Mouse (Mus musculus) kidney, postnatal 0 days (tissue): Measurements from ENCODE around the gene Farp2. TPM values are rescaled to one million over a fixed set of nuclear protein-coding genes. Genes with fewer than 3 reads are reported as not detected.

Source experiments
- ATAC-seq: fragments of 200-750 bp; cut with Nextera tagmentation; replicated peaks from 2 replicates; pipeline ENCODE4 v1.8.0; 2017; ENCODE audit warnings: low read depth, moderate number of reproducible peaks, moderate TSS enrichment, moderate library complexity; ENCODE audit not compliant: low FRiP score
- DNase-seq: peaks from one replicate; pipeline ENCODE4 v3.0.0-alpha.2; 2016; ENCODE audit warnings: low spot score
- H3K27ac ChIP-seq: fragments of 300-500 bp; sonication (generic); 2 replicates; pipeline ENCODE4 v1.5.1; 2014; ENCODE audit warnings: mild to moderate bottlenecking
- H3K27me3 ChIP-seq: fragments of 300-500 bp; sonication (generic); 2 replicates; pipeline ENCODE4 v1.6.1; 2014; ENCODE audit warnings: low read length, mixed read lengths; ENCODE audit not compliant: insufficient read depth
- H3K36me3 ChIP-seq: fragments of 300-500 bp; sonication (generic); 2 replicates; pipeline ENCODE4 v1.6.1; 2014; ENCODE audit warnings: low read length, mixed read lengths; ENCODE audit not compliant: insufficient read depth
- H3K4me1 ChIP-seq: fragments of 300-500 bp; sonication (generic); replicated peaks from 2 replicates; pipeline ENCODE4 v1.6.1; 2014; ENCODE audit warnings: antibody characterized with exemption, low read length, mixed read lengths; ENCODE audit not compliant: insufficient read depth
- H3K4me2 ChIP-seq: fragments of 300-500 bp; sonication (generic); 2 replicates; pipeline ENCODE4 v1.6.1; 2014; ENCODE audit warnings: mild to moderate bottlenecking, low read length, moderate library complexity, mixed read lengths
- H3K4me3 ChIP-seq: fragments of 300-500 bp; sonication (generic); replicated peaks from 2 replicates; pipeline ENCODE4 v1.5.1; 2014; ENCODE audit warnings: low read depth, low read length
- H3K9ac ChIP-seq: fragments of 300-500 bp; sonication (generic); 2 replicates; pipeline ENCODE4 v1.6.1; 2014; ENCODE audit warnings: low read depth, low read length
- H3K9me3 ChIP-seq: fragments of 300-500 bp; sonication (generic); replicated peaks from 2 replicates; pipeline ENCODE4 v1.6.1; 2016; ENCODE audit warnings: low read length, inconsistent platforms, mixed read lengths
- CTCF ChIP-seq: IDR thresholded peaks from 2 replicates; pipeline ENCODE4 v1.5.1; 2016; ENCODE audit warnings: antibody characterized with exemption, low read depth, mild to moderate bottlenecking, moderate library complexity
- WGBS: fragments of 180-500 bp; shearing (Covaris S2); extraction: QIAGEN DNeasy Blood & Tissue Kit; methylation state at CpG from one replicate; pipeline ENCODE4 v1.1.7; 2014; 5-methylcytosine and 5-hydroxymethylcytosine counted together
- polyA plus RNA-seq: library from polyadenylated mRNA; unstranded; fragments of >200 nt; fragmentation: Nextera tagmentation; extraction: Ambion mirVana; gene quantifications from 2 replicates; pipeline ENCODE4 v1.2.1, GENCODE M21; 2015

Gene Farp2
- polyA plus RNA-seq, 1 experiment from 2014 or later = 8.0 TPM

DNA sequence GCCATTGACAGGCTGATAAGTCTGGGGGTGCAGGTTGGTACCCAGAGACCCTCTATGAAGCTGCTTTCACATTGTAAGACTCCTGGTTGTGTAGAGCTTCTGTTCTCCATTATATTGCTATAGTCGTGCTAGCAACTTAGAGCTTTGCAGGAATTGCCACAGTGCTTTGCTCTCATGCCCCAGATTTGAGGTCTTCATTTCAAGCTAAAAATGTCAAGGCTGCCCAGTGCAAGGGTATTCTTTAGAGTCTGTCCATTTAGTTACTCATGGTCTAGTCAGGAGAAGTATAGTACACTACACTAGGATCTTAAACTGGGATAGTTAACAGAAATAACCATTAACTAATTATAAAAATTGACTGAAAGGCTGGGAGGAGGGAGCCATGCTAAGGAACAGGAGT is 35.4 kb downstream of the Farp2 start:
- H3K4me1 ChIP-seq = no peaks in the 10 kb centered on the region
- no peak overlapping the region for H3K4me2 ChIP-seq
- H3K27ac ChIP-seq = no peak overlapping the region
- no peaks in the 10 kb centered on the region for H3K36me3 ChIP-seq
- no peaks in the 10 kb centered on the region for H3K27me3 ChIP-seq
- no peak overlapping the region for H3K4me3 ChIP-seq
- DNase-seq = no peak
- no peak for TF ChIP-seq CTCF
- WGBS = 91% methylated on average over 1 of the region's 1 CpGs
- H3K9ac ChIP-seq = no peak overlapping the region
- H3K9me3 ChIP-seq = no peaks in the 10 kb centered on the region
- ATAC-seq = no peak

DNA sequence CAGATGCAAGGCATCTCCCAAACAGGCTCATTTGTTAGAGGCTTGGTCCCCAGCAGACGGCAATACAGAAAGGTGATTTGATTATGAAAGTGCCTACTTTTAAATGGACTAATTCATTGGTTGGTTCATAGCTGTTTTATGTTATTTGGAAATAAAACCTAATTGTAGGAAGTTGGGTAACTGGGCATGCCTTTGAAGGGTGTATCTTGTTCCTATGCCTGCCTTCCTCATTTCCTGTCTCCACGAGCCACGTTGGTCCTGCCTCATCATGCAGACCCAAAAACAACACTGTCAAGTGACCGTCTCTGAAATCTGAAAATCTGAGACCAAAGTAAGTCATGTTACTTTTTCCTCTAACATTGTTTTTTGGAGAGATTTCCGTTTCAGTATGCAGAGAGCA is 39.5 kb downstream of the Farp2 start:
- H3K27me3 ChIP-seq = no peaks in the 10 kb centered on the region
- no peak overlapping the region for H3K27ac ChIP-seq
- no peaks in the 10 kb centered on the region for H3K4me1 ChIP-seq
- H3K4me2 ChIP-seq = no peak overlapping the region
- no peak for DNase-seq
- no peaks in the 10 kb centered on the region for H3K9me3 ChIP-seq
- H3K4me3 ChIP-seq = no peak overlapping the region
- H3K9ac ChIP-seq = no peak overlapping the region
- H3K36me3 ChIP-seq = no peaks in the 10 kb centered on the region
- no peak for ATAC-seq
- no peak for TF ChIP-seq CTCF
- 57% methylated on average over 5 of the region's 5 CpGs for WGBS

DNA sequence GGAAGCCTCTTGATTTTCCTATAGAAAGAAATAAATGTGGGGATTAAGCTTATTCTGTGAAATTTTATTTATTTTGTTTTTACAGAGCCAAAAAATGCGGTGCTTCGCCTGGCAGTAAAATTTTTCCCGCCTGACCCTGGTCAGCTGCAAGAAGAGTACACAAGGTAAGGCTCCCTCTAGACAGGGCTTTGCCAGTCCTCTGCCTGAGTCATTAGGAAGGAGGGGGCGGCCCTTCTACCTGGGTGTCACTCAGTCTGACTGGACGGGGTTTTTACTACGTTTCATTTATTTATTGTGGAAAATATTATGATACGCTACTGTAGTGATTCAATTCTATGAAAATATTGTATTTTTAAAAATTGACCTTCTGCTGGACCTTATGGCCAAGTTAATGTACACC is 51.3 kb downstream of the Farp2 start:
- ATAC-seq (no peak), DNase-seq (no peak)
- no peak overlapping the region for H3K4me3 ChIP-seq
- no peak for TF ChIP-seq CTCF
- no peaks in the 10 kb centered on the region for H3K27me3 ChIP-seq
- H3K9me3 ChIP-seq = no peaks in the 10 kb centered on the region
- H3K9ac ChIP-seq = no peak overlapping the region
- H3K4me2 ChIP-seq = no peak overlapping the region
- H3K4me1 ChIP-seq = no peaks in the 10 kb centered on the region
- H3K36me3 ChIP-seq = no peaks in the 10 kb centered on the region
- 84% methylated on average over 7 of the region's 7 CpGs for WGBS
- H3K27ac ChIP-seq = no peak overlapping the region

DNA sequence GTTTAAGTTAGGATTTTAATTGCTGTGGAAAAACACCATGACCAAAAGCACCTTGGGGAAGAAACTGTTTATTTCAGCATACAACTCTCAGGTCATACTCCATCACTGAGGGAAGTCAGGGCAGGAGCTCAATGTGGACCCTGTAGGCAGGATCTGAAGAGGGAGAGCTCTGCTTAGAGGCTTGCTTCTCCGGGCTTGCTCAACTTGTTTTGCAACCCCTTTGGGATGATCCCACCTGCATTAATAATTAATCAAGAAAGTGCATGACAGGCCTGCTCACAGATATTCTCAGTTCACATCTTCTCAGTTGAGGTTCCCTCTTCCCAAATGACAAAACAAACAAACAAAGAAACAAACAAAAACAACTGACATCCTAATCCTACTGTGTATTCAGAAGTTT is 51.8 kb downstream of the Farp2 start:
- no peaks in the 10 kb centered on the region for H3K36me3 ChIP-seq
- H3K4me3 ChIP-seq = no peak overlapping the region
- no peaks in the 10 kb centered on the region for H3K27me3 ChIP-seq
- no peaks in the 10 kb centered on the region for H3K9me3 ChIP-seq
- 55% methylated on average over 1 of the region's 1 CpGs for WGBS
- no peak for DNase-seq
- H3K4me2 ChIP-seq = no peak overlapping the region
- no peak overlapping the region for H3K9ac ChIP-seq
- H3K27ac ChIP-seq = no peak overlapping the region
- TF ChIP-seq CTCF = no peak
- H3K4me1 ChIP-seq = no peaks in the 10 kb centered on the region
- ATAC-seq = no peak

DNA sequence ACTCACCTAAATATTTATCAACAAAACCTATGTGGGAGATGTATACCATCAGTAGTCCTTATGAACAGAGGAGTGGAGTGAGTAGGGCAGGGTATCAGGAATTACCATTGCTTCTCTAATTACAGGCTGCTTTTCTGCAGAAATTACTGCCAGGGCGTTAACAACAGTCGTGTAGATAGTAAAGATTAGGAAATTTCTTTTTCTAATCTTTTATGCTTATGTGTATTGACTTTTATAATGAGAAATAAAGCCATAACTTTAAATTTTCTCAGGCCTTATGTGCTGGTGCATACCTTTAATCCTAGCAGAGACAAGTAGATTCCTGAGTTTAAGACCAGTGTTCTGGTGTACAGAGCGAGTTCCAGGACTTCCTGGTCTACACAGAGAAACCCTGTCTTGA is 52.9 kb downstream of the Farp2 start:
- Histone ChIP-seq H3K36me3 (no peaks in the 10 kb centered on the region), H3K27me3 (no peaks in the 10 kb centered on the region), H3K9me3 (no peaks in the 10 kb centered on the region), H3K27ac (no peak overlapping the region), H3K4me1 (no peaks in the 10 kb centered on the region), H3K4me3 (no peak overlapping the region), H3K4me2 (no peak overlapping the region), H3K9ac (no peak overlapping the region)
- WGBS = 83% methylated on average over 3 of the region's 3 CpGs
- DNase-seq = no peak
- no peak for TF ChIP-seq CTCF
- no peak for ATAC-seq

DNA sequence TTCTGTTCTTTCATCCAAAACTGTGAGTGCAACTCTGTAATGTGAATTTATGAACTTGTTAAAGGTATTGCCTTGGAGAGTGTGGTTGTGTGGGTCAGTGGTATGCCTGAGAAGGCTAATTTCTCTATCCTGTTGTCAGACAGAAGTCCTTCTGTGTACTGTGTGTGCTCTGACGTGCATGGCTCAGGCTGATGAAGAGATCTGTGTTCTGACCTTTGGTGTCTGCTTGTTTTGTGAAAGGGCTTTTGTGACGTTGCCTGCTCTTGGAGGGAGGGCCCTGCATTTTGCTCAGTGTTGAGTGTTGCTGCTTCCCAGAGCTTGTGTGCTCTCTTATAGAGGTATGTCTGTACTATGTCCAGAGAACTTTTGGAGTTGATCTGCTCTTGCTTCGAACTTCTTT is 55.1 kb downstream of the Farp2 start:
- no peak overlapping the region for H3K27ac ChIP-seq
- H3K4me3 ChIP-seq = no peak overlapping the region
- H3K4me2 ChIP-seq = no peak overlapping the region
- TF ChIP-seq CTCF = no peak
- H3K9ac ChIP-seq = no peak overlapping the region
- no peak for ATAC-seq
- H3K9me3 ChIP-seq = no peaks in the 10 kb centered on the region
- H3K4me1 ChIP-seq = no peaks in the 10 kb centered on the region
- H3K27me3 ChIP-seq = no peaks in the 10 kb centered on the region
- WGBS = 69% methylated on average over 3 of the region's 3 CpGs
- H3K36me3 ChIP-seq = no peaks in the 10 kb centered on the region
- DNase-seq = no peak

DNA sequence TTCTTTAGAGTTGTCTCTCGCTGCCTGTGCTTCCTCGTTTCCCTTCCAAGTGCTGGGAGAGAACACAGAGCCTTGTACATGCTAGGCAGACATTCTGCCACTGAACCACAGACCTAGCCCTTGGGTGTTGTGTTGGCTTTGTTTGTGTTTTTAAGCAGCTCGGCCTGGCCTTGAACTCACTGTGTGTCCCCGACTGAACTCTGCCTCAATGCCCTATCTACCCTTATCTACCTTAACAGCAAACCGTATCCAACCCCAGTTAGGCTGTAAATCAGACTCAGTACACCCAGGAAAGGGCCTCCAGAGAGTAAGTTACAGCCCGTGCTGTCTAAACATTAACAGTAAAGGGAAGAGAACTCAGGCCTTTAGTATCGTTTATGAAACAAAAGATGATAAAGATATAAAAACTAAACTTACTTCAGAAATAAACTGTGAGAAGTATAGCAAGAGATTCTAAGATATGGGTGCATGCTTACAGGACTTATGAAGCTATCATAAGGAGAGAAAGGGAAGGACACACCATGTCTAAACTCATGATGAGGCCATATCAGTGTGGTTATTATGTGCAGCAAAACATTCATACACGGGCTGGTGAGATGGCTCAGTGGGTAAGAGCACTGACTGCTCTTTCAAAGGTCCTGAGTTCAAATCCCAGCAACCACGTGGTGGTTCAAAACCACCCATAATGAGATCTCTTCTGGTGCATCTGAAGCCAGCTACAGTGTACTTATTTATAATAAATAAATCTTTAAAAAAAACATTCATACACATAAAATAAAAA is 56.0 kb downstream of the Farp2 start:
- Histone ChIP-seq H3K4me1 (no peaks in the 10 kb centered on the region), H3K4me3 (no peak overlapping the region), H3K27ac (no peak overlapping the region), H3K9ac (no peak overlapping the region), H3K36me3 (no peaks in the 10 kb centered on the region), H3K27me3 (no peaks in the 10 kb centered on the region), H3K4me2 (no peak overlapping the region), H3K9me3 (no peaks in the 10 kb centered on the region)
- WGBS = 54% methylated on average over 9 of the region's 9 CpGs
- no peak for TF ChIP-seq CTCF
- no peak for ATAC-seq
- DNase-seq = no peak
